Mouse (Mus musculus) adrenal gland, adult 8-10 months (tissue): ENCODE data around the gene Serpinh1. TPM values are rescaled to one million over a fixed set of nuclear protein-coding genes. Genes with fewer than 3 reads are reported as not detected.
"Not testable (repeated sequence)": the region's sequence is repeated elsewhere in the genome, so short reads cannot be mapped to it uniquely, and the experiment has no call there.

Experiments used
- DNase-seq: peaks from one replicate; pipeline ENCODE4 v3.0.0; 2022
- total RNA-seq, 4 experiments: library from RNA; stranded (reverse); gene quantifications; 2 replicates each; pipeline ENCODE4 v1.2.4; 2022

Gene Serpinh1
- total RNA-seq, result 100 to 1,000 TPM; 127 to 266 (median 171) TPM

DNA sequence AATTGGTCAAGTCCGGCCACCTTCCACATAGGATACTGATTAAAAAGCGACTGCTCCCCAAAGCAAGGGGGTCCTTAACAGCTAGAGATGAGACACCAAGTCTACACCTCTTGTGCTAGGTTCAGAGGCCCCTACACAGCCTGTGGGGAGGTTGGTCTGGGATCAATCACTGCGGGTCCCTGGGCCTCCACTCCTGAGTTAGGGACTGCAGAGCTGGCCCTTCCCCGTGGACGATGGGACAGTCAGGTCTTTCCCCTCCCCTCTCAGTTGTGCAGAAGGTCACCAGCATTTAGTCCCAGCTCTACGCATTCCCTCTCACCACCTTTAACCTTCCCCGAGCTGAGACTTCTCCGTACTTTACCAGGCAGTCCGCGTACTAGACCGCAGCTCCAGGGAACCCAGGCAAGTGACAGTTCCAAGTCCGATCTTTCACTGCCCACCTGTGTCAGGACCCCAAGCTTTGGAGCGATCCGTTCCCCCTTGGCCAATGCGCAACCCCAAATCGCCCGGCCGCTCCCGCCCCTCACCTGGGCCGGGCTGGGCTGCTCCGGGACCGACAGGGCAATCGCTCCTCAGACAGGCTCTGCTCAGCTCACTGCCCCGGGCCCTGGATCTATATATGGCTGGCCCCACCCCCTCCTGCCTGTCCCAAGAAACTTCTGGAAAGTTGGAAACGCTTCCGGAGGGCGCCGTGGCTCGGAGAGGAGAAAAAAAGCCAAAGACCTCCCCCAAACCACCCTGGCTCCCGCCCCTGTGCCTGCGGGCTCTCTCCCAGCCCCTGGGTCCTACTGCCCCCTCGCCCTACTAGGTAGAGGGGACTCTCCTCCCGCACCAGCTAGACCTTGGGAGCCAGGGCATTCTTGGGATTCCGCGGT lies at the start of gene Serpinh1:
TSS of gene Serpinh1 (minus strand) at position 714 of the 875 bp plus-strand sequence.
- peak; percentile 83 for DNase-seq

DNA sequence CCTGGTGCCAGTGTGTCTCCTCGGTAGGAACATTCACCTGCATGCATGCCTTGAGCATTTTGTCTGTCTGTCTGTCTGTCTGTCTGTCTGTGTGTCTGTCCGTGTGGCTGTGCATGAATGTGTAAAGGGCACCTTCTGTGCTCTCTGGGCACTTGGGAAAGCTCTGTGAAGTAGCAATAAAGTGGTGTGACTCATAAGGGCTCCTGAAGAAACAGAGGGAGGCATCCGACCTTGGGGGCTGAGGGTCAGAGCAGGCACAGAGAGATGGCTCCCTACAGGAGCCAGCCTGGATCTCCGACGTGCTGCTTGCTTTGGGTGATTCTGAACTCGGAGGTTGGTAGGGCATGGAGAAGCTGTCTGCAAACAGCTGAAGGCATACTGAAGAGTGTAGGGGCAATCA lies 49.4 kb upstream of the Serpinh1 start:
- DNase-seq, result no peak

DNA sequence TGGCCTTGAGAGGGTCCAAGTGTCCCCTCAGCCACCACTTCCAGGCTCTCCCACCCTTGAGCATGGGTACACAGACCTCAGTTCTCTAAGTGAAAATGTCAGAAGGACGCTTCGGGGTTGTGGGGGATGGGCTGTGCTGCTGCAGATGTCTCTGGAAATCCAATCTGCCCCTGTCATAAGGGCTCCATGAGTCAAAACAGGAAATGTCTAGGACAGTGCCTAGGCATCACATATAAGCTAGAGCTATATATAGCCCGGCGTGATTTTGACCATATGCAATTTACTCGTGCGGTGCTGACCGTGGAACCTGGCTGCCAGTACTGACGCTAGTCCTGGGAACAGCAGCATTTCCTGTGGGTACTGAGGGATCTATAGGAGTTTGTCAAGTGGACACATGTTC lies 48.3 kb upstream of the Serpinh1 start:
- no peak for DNase-seq

DNA sequence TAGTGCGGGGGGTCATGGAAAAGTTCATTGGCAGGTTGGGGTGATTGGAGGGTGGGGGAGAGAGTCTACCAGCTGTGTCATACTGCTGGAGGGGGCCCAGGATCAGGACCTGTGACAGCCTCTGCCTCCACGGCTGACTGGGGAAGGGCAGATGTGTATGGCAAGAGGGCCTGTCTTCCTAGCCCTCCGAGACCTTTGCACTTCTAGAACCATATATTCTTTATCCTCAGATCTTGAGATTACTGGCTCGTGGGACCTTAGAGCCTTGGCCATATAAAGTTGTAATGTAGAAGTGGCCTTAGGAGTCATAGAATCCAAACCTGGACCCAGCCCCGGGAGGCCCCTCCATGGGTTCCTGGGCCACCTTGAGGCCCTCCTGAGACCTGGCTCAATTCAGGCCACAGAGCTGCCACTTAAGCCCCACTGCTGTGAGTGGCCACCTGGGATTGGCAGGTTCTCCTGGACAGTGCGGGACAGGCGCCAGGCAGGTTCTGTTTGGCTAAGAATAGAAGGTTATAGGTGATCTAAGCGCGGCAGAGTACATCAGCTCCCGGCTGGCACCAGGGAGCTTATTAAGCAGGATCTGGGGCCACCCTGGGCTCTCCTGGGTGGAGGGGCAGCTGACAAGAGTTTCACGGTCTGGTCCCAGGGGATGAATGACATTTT lies 44.1 kb upstream of the Serpinh1 start:
- no peak for DNase-seq

DNA sequence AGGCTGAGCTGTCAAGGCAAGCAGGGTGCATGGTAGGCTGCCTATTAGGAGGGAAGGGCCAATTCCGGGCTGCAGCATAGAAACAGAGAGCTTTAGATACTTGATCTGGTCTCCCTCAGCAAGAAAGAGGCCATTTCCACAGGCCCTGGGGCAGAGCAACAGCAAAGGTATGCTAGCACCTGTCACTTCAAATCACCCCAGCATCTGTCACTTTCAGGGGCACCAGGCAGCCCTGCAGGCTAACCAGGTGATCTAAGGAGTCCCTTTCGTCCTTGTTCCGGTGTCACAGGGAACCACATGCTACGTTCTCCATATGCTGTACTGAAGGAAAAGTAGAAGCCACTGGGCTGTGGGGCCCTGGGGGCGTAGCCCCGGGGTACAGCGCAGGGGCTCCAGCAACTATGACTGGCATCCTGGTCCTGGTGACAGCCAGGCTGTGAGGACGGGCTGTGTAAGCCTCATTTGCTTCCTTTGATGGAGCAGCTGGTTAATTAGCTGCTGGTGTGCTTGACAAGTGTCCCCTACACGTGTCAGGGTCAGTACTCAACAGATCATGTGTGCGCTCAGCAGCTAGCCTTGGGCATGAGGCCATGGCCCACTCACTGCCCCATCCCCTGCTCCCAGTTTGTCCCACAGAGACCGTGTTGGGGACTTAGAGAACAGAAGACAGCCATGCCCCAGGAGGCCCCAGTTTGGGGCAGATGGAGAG lies 43.0 kb upstream of the Serpinh1 start:
- DNase-seq, result peak; percentile 39

DNA sequence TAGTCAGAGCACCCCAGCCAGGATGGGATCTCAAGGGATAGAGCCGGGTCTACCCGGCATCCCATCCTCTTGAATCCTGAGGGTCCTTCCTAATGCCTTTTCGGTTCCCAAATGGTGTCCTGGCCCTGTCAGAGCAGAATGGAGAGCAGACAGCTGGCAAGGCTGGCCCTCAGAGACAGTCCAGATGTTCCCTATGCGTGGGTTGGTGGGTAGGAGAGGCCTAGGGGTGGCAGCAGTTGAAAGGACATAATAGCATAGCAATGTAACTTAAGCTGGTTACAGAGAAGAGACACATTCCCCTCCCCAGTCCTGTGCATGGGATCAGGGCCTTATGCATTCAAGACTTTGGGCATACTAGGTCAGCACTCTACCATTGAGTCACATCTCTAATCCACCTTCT lies 42.3 kb upstream of the Serpinh1 start:
- no peak for DNase-seq

DNA sequence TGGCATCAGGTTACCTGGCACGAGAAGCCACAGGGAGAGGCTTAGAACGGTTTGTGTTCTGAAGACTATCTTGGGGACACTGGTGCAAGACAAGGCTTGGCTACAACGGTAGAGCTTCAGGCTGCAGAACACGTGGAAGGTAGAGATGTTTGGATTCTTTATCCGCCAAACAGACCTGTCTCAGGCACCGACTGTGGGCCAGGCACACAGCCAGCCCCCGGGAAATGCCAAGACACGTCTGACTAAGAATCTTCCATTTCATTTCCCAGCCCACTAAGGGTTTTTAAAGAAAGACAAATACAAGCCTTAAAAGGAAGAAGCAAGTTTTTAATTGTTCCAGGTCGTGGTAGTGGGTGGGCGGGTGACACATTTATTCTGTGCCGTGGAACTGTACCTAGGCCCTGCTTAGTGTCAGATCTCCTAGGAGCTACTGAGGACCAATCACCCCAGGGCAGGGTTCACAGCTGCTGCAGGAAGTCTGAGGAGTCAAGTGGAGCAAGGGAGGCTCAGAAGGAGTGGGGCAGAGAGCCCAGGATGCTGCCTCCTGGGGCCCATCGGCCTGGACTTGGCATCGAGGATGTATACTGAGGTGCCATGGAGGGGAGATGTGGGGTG lies 40.8 kb upstream of the Serpinh1 start:
- DNase-seq, result no peak

DNA sequence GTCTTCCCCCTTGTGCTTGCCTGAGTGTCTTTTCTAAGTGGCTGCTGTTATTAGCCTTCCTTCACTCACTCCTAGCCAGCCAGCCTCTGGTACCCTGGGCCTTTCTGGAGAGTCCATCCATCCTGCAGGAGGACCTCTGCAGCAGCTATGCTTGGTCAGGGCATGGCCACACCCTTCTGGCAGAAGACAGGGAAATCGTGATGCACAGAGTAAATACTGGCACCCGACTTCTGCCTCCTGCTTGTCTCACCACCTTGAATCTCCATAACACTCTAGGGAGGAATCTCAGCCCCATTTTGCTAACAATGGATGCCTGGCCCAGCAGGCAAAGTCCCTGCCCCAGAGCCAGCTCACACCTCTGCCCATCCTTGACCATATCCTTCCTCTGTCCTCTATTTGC lies 39.7 kb upstream of the Serpinh1 start:
- DNase-seq, result no peak

DNA sequence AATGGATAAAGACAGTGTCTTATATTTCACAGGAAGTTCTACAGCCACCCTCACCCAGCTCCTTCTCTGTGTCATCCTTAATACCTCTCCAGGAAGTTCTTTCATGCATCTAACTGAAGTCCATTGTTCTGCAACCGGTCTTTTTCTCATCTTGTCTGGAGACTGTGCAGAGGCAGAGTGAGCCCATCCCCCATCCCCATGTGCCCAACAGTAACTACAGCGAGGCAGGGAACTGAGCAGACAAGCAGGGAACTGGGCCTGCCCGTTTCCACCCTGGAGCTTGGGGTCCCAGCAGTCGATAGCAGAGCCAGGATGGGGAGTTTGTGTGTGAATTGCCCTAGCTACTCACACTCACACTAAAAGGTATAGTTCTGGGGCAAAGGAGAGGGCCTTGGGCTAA lies 37.5 kb upstream of the Serpinh1 start:
- DNase-seq, result no peak

DNA sequence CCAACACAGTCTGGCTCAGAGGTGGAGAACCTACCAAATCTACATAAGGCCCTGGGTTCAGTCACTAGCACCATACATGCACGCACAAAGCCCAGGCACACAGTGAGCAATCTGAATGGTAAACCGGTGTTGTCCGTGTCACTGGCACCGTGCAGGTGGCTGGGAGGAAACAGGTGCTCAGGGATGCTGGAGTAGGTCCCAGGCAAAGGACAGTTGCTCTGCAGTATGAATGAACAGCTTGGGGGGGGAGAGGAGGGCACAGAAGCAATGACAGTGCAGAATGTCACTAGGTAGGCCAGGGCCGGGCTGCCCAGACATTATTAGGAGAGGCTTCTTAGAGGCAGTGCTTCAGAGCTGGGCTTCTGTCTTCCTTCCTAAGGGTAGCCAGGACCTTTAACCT lies 34.3 kb upstream of the Serpinh1 start:
- DNase-seq, result no peak

DNA sequence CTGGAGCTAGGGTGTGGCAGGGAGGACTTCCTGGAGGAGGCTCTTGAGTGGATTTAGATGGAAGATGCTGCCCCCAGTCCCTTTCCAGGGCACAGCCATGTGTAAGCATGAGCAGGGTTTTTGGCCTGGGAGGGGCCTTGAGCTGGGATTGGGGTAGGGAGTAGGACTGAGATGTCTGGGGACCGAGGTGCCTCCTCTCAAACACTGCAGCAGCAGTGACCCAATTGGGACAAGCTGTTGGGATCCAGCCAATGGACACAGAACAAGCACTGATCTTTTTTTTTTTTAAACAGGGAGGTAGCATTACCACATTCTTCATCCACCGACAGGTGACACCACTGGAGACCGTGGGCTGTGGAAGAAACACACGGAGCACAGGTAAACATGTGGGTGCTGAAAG lies 33.8 kb upstream of the Serpinh1 start:
- no peak for DNase-seq

DNA sequence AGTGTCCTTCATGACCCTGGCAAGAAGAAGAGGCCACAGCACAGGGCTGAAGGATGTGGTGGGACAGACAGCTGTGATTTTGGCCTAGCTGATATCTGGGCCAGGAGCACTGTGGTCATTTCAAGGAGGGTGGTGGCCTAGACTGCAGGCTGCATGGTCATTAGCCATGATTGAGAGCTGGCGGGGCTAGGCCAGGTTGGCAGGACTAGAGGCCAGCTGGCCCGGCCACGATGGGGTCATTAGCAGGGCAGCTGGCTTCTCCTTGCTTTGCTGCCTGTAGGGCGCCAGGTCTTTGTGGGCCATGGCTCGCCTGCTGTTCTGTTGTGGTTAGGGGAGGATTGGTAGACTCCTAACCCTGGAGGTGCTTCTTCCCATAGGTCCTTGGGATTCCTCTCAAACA lies 33.0 kb upstream of the Serpinh1 start:
- DNase-seq, result no peak

DNA sequence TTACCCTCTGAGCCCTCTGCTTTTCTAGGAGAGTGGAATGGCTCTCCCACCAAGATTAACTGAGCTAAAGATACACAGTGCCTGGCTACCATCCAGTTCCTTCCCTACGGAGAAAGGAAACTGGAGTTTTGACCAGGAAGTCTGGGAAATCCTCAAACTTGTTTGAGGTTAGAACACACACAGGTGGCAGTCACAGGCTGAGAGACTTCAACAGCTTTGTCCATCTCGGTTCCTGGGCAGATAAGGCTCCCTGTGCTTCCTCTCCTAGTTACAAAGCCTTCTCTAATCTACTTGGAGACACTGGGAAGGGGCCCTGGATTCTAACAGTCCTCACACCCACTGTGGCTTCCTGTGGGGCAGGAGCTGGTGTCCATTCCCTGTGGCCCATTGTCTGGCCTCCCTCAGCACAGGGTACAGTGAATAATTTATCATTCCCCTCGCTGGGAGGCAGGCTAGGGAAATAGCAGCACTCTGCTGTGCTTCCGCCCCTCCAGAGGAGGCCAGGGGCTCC lies 31.1 kb upstream of the Serpinh1 start:
- DNase-seq, result no peak

DNA sequence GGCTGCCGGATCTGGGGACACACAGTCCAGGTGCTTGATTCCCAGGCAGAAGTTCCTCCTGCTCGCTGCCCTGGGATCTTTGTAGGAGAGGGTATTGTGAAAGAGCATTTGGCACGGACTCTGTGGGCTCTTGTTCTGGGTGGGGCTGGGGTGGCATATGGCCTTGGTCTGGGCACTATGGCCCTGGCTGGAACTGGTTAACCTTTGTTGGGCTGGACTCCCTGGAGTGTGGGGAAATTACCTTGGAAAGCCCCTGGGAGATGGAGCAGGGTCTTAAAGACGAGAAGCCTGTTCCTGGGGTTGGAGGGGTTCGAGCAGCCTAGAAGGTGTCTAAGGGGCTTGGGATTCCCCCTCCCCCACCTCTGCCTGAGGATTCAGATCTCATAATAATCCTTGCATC lies 30.2 kb upstream of the Serpinh1 start:
- DNase-seq, result no peak

DNA sequence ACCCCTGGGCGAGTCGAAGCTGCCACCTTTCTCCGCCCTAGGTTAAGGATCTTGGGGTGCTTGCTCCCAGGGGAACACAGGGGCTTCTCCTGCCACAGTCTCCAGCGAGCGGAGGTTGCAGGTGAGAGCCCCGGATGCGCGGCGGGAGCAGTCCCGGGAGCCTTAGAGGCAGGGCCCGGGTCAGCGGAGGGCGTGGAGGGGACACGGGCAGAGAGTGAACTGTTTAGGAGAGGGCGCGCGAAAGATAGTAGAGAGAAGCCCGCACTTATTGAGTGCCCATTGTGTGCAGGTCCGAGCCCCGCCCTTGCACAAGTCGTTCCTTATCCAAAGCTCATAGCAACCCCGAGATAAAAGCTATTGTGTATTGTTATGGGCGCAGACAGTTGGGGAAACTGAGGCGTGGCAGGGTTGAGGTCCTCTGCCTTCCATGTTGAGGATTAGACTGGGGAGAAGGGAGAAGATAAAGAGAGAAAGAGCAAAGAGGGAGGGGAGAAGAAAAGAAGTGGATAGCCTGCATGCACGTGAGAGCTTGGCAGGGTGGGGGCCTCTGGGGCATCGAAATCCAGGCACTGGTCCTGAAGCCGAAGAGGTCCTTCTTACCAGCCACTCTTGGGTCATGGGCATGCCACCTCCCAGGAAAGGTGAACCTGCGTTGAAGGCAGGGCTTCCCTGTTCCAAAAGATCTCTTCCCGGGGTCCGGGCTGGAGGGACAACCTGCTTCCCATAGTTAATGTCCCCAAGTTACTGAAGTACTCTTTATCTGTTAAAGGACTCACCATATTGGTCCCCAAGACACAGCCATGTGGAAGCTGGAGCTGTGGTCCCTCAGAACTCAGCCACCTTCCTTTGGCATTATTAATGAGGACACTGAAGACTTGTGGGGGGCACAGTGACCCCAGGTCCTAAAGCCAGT lies 29.3 kb upstream of the Serpinh1 start:
- DNase-seq, result no peak

DNA sequence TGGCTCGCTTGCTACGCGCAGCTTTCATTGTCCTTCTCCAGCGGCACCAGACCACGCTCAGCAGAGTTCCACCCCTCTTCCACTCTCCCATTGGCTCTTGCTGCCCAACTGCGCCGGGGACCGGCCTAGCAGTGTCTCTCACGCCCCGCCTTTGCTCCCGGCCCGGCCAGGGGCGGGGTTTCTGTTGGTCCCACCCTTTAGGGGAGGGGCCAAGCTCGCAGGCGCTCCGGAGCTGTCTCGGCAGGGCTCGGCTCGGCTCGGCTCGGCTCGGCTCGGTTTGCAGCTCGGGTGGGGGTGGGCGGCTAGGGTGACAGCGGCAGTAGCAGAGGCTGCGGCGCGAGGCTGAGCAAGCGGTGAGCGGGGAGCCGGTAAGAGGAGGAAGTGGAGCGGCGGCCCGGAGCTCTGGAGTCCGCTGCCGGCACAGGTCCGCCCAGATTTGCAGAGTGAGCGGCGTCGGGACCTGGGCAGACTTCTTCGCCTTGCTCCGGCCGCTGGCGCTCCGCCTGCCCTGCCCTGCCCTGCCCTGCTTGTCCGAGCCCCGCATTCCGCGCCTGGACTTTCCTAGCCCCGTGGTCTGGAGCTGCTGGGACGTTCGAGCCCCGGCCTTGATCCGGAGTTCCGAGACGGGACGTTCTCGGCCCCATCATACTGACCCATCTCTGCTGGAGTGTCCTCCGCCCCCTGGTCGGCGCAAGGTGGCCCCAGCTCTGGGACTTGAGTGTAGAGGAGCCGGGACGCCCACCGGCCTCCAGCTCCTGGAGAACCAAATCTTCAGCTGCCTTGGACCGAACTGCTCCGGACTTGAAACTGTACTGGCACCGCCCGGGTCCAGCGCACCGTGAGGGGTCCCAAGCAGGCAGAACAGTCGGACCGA lies 28.4 kb upstream of the Serpinh1 start, which contains the start of gene Gdpd5:
TSS of gene Gdpd5 (plus strand) at position 201 of the 874 bp plus-strand sequence.
- peak; percentile 98 for DNase-seq

DNA sequence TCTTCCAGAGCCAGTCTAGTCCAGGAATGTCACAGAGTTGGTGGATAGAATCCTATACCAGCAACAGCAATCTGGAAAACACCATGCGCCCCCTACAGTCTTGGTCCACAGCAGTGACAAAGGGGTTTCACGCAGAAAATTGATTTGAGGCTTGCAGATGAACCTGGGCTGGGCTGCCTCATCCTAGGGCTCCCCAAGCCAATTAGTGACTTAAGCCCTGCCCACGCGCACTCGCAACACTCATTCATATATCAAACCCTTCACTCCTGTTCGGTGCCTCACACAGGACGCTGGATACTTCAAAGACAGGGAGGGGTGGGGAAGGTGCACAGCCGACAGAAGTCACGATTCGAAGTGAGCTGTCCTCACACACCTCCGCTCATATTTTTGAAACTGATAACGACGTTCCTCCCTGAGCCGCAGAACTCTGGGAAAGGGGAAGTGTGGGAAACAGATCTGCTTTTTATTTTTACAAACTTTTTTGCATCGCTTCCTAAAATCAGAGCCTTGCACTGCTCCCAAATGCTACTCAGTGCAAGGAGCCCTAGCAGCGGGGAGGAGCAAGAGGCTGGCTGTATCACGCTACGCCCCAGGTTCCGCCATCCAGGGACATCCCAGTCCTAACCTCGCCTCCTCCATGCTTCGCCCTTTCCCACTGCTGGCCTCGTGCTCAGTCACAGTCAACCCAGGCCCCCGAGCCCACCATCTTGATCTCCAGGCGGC lies 27.6 kb upstream of the Serpinh1 start:
- DNase-seq, result no peak

DNA sequence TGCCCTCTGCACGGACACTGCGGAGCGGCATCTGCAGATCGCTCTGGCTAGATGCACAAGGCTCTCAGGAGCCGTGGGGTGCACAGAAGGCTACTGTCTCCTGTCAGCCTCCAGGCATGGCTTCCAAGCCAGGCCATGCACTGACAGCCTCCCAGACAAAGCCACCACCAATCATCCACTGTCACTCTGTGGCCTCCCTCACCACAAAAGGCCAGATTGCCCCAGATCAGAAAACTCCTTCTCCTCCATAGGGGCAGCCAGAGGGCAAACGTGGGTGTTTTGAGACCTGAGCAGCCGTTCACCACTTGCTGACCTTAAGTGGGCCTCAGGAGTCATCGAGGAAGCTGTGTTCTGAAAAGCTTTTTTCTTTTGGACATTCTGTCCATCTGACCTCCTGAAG lies 25.8 kb upstream of the Serpinh1 start:
- DNase-seq, result no peak

DNA sequence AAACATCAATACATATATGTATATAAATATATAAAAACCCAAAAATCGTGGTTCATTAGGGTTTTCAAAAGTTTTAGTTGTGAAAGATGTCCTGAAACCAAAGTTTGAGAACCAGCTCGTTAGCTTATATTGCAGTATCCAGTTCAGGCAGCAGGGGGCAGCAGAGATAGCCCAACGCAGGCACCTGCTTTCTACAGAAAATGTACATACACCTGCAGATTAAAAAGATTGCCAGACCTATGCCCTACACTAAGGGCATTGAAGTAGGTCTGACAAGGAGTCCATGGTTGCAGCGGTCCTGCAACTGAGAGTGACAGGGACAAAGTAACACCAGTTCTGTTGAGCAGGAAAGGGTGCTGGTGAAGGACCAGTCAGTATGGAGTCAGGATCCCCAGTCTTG lies 22.4 kb upstream of the Serpinh1 start:
- no peak for DNase-seq

DNA sequence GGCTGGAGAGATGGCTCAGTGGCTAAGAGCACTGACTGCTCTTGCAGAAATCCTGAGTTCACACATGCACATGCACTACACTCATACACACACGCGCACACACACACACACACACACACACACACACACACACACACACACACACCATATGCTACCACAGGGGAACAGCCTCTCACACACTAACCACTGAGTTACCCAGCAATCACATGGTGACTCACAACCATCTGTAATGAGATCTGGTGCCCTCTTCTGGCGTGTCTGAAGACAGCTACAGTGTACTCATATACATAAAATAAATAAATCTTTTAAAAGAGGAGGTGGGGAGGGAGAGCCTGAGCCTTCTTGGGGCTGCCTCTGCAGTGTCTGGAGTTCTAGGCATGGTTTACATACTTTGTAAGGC lies 21.3 kb upstream of the Serpinh1 start:
- not testable (repeated sequence) for DNase-seq
